Mouse (Mus musculus) cortical plate, adult 2 months (tissue): ENCODE measurements around the gene Rnf182. TPM values are rescaled to one million over a fixed set of nuclear protein-coding genes. Genes with fewer than 3 reads are reported as not detected.

ENCODE experiments used
- H3K27ac ChIP-seq: fragments of 200-500 bp; 2 replicates; pipeline ENCODE4 v1.5.1; 2012; ENCODE audit warnings: low read length, control low read depth, inconsistent platforms; ENCODE audit not compliant: insufficient read depth
- H3K4me1 ChIP-seq: fragments of 200-500 bp; 2 replicates; pipeline ENCODE4 v1.6.1; 2011; ENCODE audit warnings: low read length; ENCODE audit not compliant: control insufficient read depth, insufficient read depth
- H3K4me3 ChIP-seq: fragments of 200-500 bp; 2 replicates; pipeline ENCODE4 v1.5.1; 2011; ENCODE audit warnings: mild to moderate bottlenecking, low read length, control low read depth; ENCODE audit not compliant: insufficient read depth
- CTCF ChIP-seq: fragments of 200-500 bp; IDR thresholded peaks from 2 replicates; pipeline ENCODE4 v1.5.1; 2011; ENCODE audit warnings: mild to moderate bottlenecking, control low read depth, low read length; ENCODE audit not compliant: insufficient read depth; ENCODE audit errors: extremely low read depth
- POLR2A ChIP-seq: fragments of 200-500 bp; IDR thresholded peaks from 2 replicates; pipeline ENCODE4 v1.6.1; 2011; ENCODE audit warnings: mild to moderate bottlenecking, low read length, control low read depth; ENCODE audit not compliant: insufficient read depth; ENCODE audit errors: extremely low read depth
- polyA plus RNA-seq: library from polyadenylated mRNA; depleted of rRNA; stranded (reverse); fragments of >200 nt; gene quantifications from 2 replicates; pipeline ENCODE4 v1.2.3, GENCODE M21; 2012

Gene Rnf182
- polyA plus RNA-seq, 1 experiment: 7.3 TPM

DNA sequence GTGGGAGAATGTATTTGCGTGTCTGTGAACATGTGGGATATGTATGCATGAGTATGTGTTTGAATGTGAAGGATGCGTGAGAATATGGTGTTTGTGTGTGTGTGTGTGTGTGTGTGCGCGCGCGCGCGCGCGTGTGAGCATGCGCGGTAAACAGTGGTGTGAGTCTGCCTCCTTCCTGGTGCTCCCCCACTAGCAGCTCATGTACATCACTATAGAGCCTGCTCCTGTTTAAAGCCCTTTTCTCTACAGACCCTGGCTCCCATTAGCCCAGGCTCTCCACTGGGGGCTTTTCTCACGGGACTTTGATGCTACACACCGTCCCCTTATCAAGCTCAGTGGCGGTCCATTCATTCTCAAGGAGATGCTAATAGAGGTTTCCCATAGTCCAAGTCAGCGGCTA, 32.5 kb upstream of the Rnf182 start:
- TF ChIP-seq POLR2A (no peak), CTCF (no peak)
- no peak overlapping the region for H3K4me3 ChIP-seq
- no peak overlapping the region for H3K27ac ChIP-seq
- H3K4me1 ChIP-seq: peaks cover 1% of the 10 kb centered on the region

DNA sequence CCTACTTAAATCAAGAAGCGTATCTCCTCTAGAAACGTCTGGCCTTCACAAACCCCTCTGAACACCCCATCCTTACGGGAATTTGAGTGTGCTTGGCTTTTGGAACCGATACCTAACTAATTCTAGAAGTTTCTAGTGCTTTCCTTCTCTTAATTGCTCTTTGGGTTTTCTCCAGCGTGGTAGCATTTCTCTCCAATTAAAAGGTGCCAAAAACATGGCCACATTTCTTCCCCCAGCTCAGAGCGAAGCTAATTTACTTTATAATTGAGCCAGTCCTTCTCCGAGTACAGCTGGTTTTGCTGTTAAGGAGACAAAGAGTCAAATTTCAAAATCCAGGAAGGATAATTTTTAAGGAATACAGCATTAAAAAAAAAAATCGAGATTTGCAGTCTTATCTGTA, 32.0 kb upstream of the Rnf182 start:
- Histone ChIP-seq H3K4me3 (no peak overlapping the region), H3K27ac (no peak overlapping the region), H3K4me1 (peaks cover 3% of the 10 kb centered on the region)
- TF ChIP-seq POLR2A (no peak), CTCF (no peak)

DNA sequence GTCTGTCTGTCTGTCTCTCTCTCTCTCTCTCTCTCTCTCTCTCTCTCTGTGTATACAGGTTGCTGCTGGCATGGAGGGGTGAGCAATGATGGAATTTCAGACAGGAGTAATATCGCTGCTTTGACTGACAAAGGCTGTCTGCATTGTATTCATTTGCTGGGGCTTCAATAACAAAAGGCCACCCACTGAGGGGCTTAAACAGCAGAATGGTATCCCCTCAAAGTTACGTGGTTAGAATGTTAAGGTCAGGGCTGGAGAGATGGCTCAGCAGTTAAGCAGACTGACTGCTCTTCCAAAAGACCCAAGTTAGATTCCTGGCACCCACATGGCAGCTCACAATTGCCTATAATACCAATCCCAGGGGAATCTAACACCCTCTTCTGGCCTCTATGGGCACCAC, 30.2 kb upstream of the Rnf182 start:
- H3K27ac ChIP-seq: no peak overlapping the region
- no peak overlapping the region for H3K4me3 ChIP-seq
- TF ChIP-seq POLR2A: no peak
- TF ChIP-seq CTCF: no peak
- peaks cover 5% of the 10 kb centered on the region for H3K4me1 ChIP-seq

DNA sequence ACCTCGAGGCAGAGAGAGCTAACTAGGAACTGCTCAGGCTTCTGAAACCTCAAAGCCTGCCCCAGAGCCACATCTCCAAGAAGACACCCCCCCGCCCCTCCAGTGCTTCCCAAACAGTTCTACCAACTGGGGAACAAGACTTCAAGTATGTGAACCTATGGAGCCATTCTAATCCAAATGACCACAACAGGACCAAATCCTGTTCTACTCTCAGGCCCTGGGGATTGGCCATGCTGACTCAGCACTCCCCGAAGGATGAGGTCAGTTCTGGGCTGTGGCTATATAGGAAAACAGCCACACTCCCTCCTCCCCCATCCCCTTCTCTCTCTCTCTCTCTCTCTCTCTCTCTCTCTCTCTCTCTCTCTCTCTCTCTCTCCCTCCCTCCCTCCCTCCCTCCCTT, 28.5 kb upstream of the Rnf182 start:
- peaks cover 6% of the 10 kb centered on the region for H3K4me1 ChIP-seq
- H3K27ac ChIP-seq: no peak overlapping the region
- TF ChIP-seq POLR2A (no peak), CTCF (no peak)
- H3K4me3 ChIP-seq: no peak overlapping the region

DNA sequence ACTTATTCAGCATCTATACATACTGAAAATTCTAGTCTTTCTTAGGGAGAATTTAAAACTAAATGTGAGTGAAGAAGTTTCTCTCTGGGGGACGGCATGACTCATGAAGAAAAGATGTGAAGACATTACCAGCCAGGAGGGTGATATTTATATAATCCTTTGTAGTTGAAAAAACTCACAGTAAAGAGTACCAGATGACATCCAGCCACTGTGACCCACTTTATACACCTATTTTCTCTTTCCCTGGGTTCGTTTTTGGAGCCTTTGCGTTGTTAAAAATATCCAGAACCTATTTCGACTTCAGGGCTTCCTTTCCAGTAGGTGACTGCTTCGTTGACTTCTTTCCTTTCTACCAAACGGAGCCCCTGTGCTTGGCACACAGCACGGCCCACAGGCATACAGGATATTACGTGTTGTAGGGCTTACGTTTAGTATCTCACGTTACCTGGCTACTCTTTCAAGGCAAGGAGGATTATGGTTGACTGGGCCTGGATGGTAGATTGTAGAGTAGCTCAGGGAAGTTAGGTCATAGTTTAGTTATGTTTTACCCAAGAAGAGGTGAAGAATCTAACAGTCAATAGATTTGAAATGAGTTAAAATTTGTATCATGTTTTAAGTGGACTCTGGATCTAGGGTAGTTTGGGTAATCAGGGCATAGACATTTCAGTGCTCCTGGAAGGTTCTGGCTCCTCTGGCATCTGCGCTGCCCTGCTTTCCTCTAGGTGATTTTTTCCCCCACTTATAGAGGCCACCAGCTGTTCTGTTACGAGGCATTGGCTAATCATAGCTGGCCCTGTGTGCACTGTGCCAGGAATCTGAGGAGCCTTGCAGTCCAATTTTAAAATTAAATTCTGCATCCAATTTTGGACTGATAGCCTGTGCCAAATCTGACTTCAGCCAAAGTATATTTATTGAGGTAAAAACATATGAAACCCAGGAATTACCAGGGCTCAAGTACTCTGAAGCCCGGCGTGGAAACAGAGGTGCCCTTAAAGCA, 27.4 kb upstream of the Rnf182 start:
- no peak for TF ChIP-seq CTCF
- no peak for TF ChIP-seq POLR2A
- Histone ChIP-seq H3K27ac (peak overlapping the region; percentile 84; the same call in 1 of the 2 replicates), H3K4me1 (peaks cover 9% of the 10 kb centered on the region), H3K4me3 (no peak overlapping the region)

DNA sequence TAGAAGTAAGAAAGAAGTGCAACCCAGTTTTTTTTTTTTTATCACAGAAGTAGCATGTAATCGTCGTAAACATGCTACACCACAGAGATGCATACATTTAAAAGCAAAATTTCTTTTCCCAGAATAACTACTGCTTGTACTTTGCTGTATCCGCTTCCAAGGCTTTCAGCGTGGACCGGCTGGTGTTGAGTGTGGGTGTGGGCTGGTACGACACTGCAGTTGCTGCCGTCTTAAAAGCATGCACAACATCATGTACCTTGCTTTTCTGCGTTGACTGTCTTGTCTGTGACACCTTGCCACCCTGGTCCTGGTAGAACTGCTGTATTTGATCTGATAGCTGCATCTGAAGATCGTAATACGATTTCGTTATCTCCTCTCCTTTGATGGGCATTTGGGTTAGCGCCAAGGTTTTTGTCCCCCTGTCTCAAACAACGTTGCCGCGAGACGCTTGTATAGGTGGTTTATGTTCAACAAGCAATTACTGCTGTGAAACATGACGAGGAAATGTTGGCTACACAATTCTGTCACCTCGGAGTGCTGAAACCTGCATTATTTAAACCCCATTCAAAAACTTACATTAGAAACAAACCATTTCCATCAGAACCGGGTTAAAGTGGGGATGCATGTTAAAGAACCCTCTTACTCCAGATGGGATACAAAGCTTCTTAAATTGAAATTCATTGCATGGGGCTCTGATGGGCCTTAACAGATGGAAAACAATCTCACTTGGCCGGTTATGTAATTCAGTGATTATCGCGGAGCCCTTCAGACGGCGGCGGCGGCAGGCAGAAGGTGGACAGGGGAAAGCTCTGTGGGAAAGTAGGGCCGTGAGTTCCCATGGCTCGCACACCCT, 23.5 kb upstream of the Rnf182 start:
- no peak for TF ChIP-seq POLR2A
- no peak for TF ChIP-seq CTCF

DNA sequence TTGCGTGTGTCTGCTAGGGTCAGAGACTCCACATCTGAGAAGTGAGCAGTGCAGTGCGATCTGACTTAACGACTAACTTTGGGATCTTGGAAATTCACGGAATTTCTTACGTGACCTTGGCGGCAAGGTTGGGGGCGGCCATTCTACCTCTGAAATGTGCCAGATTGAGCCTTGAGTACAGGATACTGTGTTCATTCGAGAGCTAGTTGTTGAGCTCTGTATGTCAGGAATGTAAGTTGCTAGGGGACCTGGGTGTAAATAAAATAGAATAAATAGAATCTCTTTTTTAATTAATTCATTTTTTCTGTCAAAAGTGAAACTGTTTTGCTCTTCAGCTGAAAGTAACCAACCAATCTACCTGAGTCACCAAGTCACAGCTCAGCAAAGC, 22.8 kb upstream of the Rnf182 start:
- no peak overlapping the region for H3K27ac ChIP-seq
- TF ChIP-seq POLR2A (no peak), CTCF (no peak)
- 0 out of 2 replicates have a peak overlapping the region, but pooled peaks have one; percentile 9 for H3K4me3 ChIP-seq
- H3K4me1 ChIP-seq: peaks cover 8% of the 10 kb centered on the region

More for the DNA sequence above, 23.5 kb upstream of the Rnf182 start:
- peaks cover 8% of the 10 kb centered on the region for H3K4me1 ChIP-seq
- H3K4me3 ChIP-seq: 0 out of 2 replicates have a peak overlapping the region, but pooled peaks have one; percentile 9
- H3K27ac ChIP-seq: no peak overlapping the region

DNA sequence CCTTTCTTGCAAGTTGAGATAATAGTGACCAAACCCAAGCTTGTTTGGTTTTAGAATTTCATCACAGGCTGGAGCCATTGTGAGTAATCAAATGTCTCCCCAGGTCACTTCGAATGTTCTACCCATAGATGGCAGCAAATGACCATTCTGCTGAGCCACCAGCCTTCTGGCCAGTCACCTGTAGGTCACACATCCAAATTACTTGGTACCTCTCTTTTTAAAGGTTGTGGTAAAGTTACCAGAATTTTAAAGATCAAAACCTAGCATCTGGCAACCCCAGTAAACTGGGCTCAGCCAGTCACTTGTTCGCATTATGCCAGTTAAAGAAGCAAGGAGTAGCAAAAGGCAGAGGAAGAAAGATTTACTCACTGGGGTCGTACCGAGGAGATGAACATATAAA, 19.6 kb upstream of the Rnf182 start:
- peaks cover 4% of the 10 kb centered on the region for H3K4me1 ChIP-seq
- TF ChIP-seq CTCF: peak; percentile 96
- TF ChIP-seq POLR2A: no peak
- H3K27ac ChIP-seq: no peak overlapping the region

DNA sequence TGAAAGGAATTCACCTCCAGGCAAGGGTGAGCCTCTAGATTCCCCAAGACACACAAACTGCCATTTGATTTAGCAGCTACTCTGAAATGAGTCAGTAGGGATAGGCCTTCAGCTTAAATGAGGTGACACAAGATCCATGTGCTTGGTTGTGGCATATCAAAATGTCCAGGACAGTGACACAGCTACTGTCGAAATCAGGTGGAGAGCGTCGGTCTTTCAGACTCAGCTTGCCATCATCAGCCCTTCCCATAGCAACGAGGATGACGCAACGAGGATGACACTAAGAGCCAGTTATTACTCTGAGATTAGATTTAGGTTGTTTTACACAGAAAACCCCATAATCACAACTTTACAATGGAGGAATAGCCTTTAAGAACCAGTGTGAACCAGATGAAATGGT, 14.5 kb upstream of the Rnf182 start:
- Histone ChIP-seq H3K27ac (no peak overlapping the region), H3K4me1 (no peaks in the 10 kb centered on the region), H3K4me3 (no peak overlapping the region)
- no peak for TF ChIP-seq CTCF
- no peak for TF ChIP-seq POLR2A

More for the DNA sequence above, 19.6 kb upstream of the Rnf182 start:
- H3K4me3 ChIP-seq: no peak overlapping the region

DNA sequence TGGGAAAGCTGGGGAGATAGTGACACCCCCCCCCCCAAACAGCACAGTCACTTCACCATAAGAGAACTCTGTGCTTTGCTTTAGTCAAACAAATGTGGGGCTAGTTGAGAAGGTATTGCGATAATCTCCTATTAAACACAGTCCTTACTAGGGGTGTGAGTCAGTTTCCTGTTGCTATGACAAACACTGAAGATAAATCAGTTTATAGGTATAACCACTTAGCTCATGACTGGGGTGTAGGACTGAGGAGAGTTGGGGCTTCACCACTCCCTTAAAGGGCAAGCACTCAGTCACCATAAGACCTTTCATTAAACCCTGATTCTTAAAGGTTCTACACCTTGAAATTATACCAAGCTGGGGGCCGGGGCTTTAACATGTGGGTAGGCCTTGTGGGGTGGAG, 13.1 kb upstream of the Rnf182 start:
- no peak overlapping the region for H3K4me3 ChIP-seq
- no peak for TF ChIP-seq POLR2A
- no peak for TF ChIP-seq CTCF
- no peak overlapping the region for H3K27ac ChIP-seq
- no peaks in the 10 kb centered on the region for H3K4me1 ChIP-seq
